Mouse (Mus musculus) ES-E14 (cell line): Measurements from ENCODE around the gene Sash1.

ENCODE experiments used
- CHD2 ChIP-seq: IDR thresholded peaks from 2 replicates; pipeline ENCODE4 v1.6.1; 2014; ENCODE audit warnings: mild to moderate bottlenecking, low read depth, low read length, inconsistent platforms
- MAFK ChIP-seq: IDR thresholded peaks from 2 replicates; pipeline ENCODE4 v1.6.1; 2014; ENCODE audit warnings: mild to moderate bottlenecking, low read depth, low read length, inconsistent platforms; ENCODE audit not compliant: insufficient read depth

GRCm38 (mm10) chr10:8804292-8804691, 81.6 kb downstream of the Sash1 start:
- TF ChIP-seq CHD2 (no peak), MAFK (no peak)
